ENCODE assay signal across 12 mouse cellular contexts in genomic region chr8:44800827-44801273, GRCm38 (mm10).
DNase-seq lines count a peak whose midpoint lies in the region; ATAC-seq and TF ChIP-seq lines count a peak whose summit lies in the region.
"Had no signal": no experiment of that assay in that cellular context is flagged by ENCODE, and none has a peak within 500 bp of the region (broad histone marks: within the 10 kb centered on the region; RNA-seq: fewer than 3 reads in every experiment).

No protein-coding gene starts in this region.

- no peak overlapping the region for H3K4me3 ChIP-seq in heart, embryonic 15.5 days
- peak overlapping the region; percentile 23; the same call in 1 of the 2 replicates for H3K4me3 ChIP-seq in small intestine, adult 2 months (ENCODE audit: low read depth, low read length)
- H3K4me3 ChIP-seq: embryonic facial prominence, embryonic 12.5 days; limb, embryonic 15.5 days; neural tube, embryonic 13.5 days had no signal

- no peak overlapping the region for H3K9ac ChIP-seq in heart, embryonic 15.5 days
- H3K9ac ChIP-seq: embryonic facial prominence, embryonic 12.5 days; limb, embryonic 15.5 days; neural tube, embryonic 13.5 days had no signal

- DNase-seq in heart, adult 9 months (ENCODE audit: low spot score in 2 of 2), result peak; percentile 17 to 25
- DNase-seq in heart, adult 8-10 months (ENCODE audit: low spot score), result no peak
- peak; percentile 69 for DNase-seq in kidney, postnatal 10 days
- DNase-seq in urinary bladder, adult 18-20 months (ENCODE audit: low spot score in 2 of 2), result no peak
- DNase-seq in cerebellum, adult 9-11 months, result no peak
- DNase-seq: thymus, postnatal 25 days had no signal

- peak overlapping the region; percentile 34; the same call in 1 of the 2 replicates for H3K27ac ChIP-seq in heart, embryonic 15.5 days
- peak overlapping the region; percentile 97 for H3K27ac ChIP-seq in small intestine, adult 2 months (ENCODE audit: insufficient read depth, low read depth, low read length)
- H3K27ac ChIP-seq: embryonic facial prominence, embryonic 12.5 days; limb, embryonic 15.5 days; neural tube, embryonic 13.5 days had no signal

- no peak; the same call in 1 of the 2 replicates for ATAC-seq in heart, embryonic 15.5 days (replicated peaks; ENCODE audit: insufficient number of reproducible peaks, insufficient read depth, low FRiP score, low read depth)
- ATAC-seq in erythroblast, adult 5-6 weeks (replicated peaks; ENCODE audit: low FRiP score, poor library complexity, severe bottlenecking), result no peak

- no peak for TF ChIP-seq CTCF in small intestine, adult 2 months (IDR thresholded peaks at IDR 0.05; ENCODE audit: extremely low read depth, insufficient read length, insufficient replicate concordance, low read depth, low read length)

- H3K36me3 ChIP-seq in heart, embryonic 15.5 days, result no peaks in the 10 kb centered on the region
- no peaks in the 10 kb centered on the region for H3K36me3 ChIP-seq in small intestine, adult 2 months (ENCODE audit: control insufficient read depth, insufficient read depth, low read length)
- H3K36me3 ChIP-seq: embryonic facial prominence, embryonic 12.5 days; limb, embryonic 15.5 days; neural tube, embryonic 13.5 days had no signal

- peaks cover 17% of the 10 kb centered on the region for H3K4me1 ChIP-seq in heart, embryonic 15.5 days (replicated peaks)
- peaks cover 10% of the 10 kb centered on the region; the same call in 1 of the 2 replicates for H3K4me1 ChIP-seq in small intestine, adult 2 months (ENCODE audit: control insufficient read depth, insufficient read depth, insufficient read length, low read length)
- H3K4me1 ChIP-seq: neural tube, embryonic 13.5 days had no signal

- no peaks in the 10 kb centered on the region for H3K9me3 ChIP-seq in heart, embryonic 15.5 days (replicated peaks)
- H3K9me3 ChIP-seq: embryonic facial prominence, embryonic 12.5 days; limb, embryonic 15.5 days; neural tube, embryonic 13.5 days had no signal

- WGBS in heart, embryonic 15.5 days, result 13% methylated on average over 6 of the region's 6 CpGs
- WGBS in small intestine, adult 2 months, result 5% methylated on average over 6 of the region's 6 CpGs

- no peaks in the 10 kb centered on the region for H3K27me3 ChIP-seq in heart, embryonic 15.5 days
- no peaks in the 10 kb centered on the region for H3K27me3 ChIP-seq in small intestine, adult 2 months (ENCODE audit: control insufficient read depth, insufficient read depth, low read length)
- H3K27me3 ChIP-seq: embryonic facial prominence, embryonic 12.5 days; limb, embryonic 15.5 days; neural tube, embryonic 13.5 days had no signal

- peak; percentile 57; the same call in 1 of the 2 replicates for TF ChIP-seq POLR2A in small intestine, adult 2 months (IDR thresholded peaks at IDR 0.05; ENCODE audit: low read depth, low read length)

- no peak overlapping the region for H3K4me2 ChIP-seq in heart, embryonic 15.5 days
- H3K4me2 ChIP-seq: embryonic facial prominence, embryonic 12.5 days; limb, embryonic 15.5 days; neural tube, embryonic 13.5 days had no signal

Comparison
In these comparisons a context has a peak if more than half of its experiments do, and no peak if none do; other contexts are left out.
1. DNase-seq: peak in heart, adult 9 months (2 of 2) and kidney, postnatal 10 days (single experiment); none in heart, adult 8-10 months (single experiment), urinary bladder, adult 18-20 months (0 of 2) and cerebellum, adult 9-11 months (single experiment).